Mouse (Mus musculus) lung, adult 2 months (tissue): Measurements from ENCODE around the gene Atxn7. TPM values are rescaled to one million over a fixed set of nuclear protein-coding genes. Genes with fewer than 3 reads are reported as not detected.

Experiments used
- DNase-seq: peaks from one replicate; pipeline ENCODE4 v3.0.0; 2022
- H3K4me1 ChIP-seq: fragments of 200-500 bp; 2 replicates; pipeline ENCODE4 v1.6.1; 2011; ENCODE audit warnings: low read length; ENCODE audit not compliant: control insufficient read depth, insufficient read depth
- H3K4me3 ChIP-seq: fragments of 200-500 bp; replicated peaks from 2 replicates; pipeline ENCODE3; 2011; ENCODE audit warnings: low read depth, mild to moderate bottlenecking, control low read depth, low read length; ENCODE audit errors: extremely low read depth
- CTCF ChIP-seq: fragments of 200-500 bp; IDR thresholded peaks from 2 replicates; pipeline ENCODE4 v1.5.1; 2011; ENCODE audit warnings: mild to moderate bottlenecking, low read length, control low read depth; ENCODE audit not compliant: insufficient read depth
- POLR2A ChIP-seq: fragments of 200-500 bp; IDR thresholded peaks from 2 replicates; pipeline ENCODE4 v1.6.1; 2011; ENCODE audit warnings: low read depth, mild to moderate bottlenecking, control low read depth, low read length, borderline replicate concordance; ENCODE audit errors: extremely low read depth
- WGBS: fragments of 180-500 bp; shearing (Covaris S2); methylation state at CpG from one replicate; pipeline ENCODE4 v1.1.7; 2018; 5-methylcytosine and 5-hydroxymethylcytosine counted together
- polyA plus RNA-seq: library from polyadenylated mRNA; depleted of rRNA; stranded (reverse); fragments of >200 nt; gene quantifications from 2 replicates; pipeline ENCODE4 v1.2.3, GENCODE M21; 2012

Atxn7 gene
- polyA plus RNA-seq, 1 experiment = 39.4 TPM

- no peak overlapping the region for H3K4me3 ChIP-seq
- no peak for TF ChIP-seq CTCF
- no peak for TF ChIP-seq POLR2A
- H3K4me1 ChIP-seq = peaks cover 24% of the 10 kb centered on the region
- no peak for DNase-seq
- WGBS = 57% methylated on average over 5 of the region's 5 CpGs
These were observed 102.1 kb downstream of the Atxn7 start for GRCm38 (mm10) chr14:14063382-14063781.

- 15% methylated on average over 5 of the region's 5 CpGs for WGBS
- peak; percentile 51 for DNase-seq
- H3K4me3 ChIP-seq = no peak overlapping the region
- TF ChIP-seq POLR2A = no peak
- no peak for TF ChIP-seq CTCF
- peaks cover 27% of the 10 kb centered on the region for H3K4me1 ChIP-seq
These were observed 103.4 kb downstream of the Atxn7 start for GRCm38 (mm10) chr14:14064486-14065141.

GRCm38 (mm10) chr14:14065142-14065498, 103.9 kb downstream of the Atxn7 start:
- no peak for TF ChIP-seq CTCF
- no peak for TF ChIP-seq POLR2A
- H3K4me1 ChIP-seq = peaks cover 25% of the 10 kb centered on the region
- peak; percentile 31 for DNase-seq
- 22% methylated on average over 4 of the region's 4 CpGs for WGBS
- no peak overlapping the region for H3K4me3 ChIP-seq

GRCm38 (mm10) chr14:14066241-14066640, 105.0 kb downstream of the Atxn7 start:
- H3K4me3 ChIP-seq = no peak overlapping the region
- 78% methylated on average over 6 of the region's 6 CpGs for whole genome bisulfite sequencing
- TF ChIP-seq CTCF (no peak), POLR2A (no peak)
- peaks cover 25% of the 10 kb centered on the region for H3K4me1 ChIP-seq
- no peak for DNase-seq

- WGBS = 17% methylated on average over 10 of the region's 10 CpGs
- H3K4me3 ChIP-seq = peak overlapping the region; percentile 40
- peaks cover 25% of the 10 kb centered on the region for H3K4me1 ChIP-seq
- TF ChIP-seq POLR2A = no peak
- TF ChIP-seq CTCF = no peak
- DNase-seq = peak; percentile 58
These were observed 106.6 kb downstream of the Atxn7 start for GRCm38 (mm10) chr14:14067648-14068472.

GRCm38 (mm10) chr14:14068553-14068952, 107.3 kb downstream of the Atxn7 start:
- Histone ChIP-seq H3K4me1 (peaks cover 23% of the 10 kb centered on the region), H3K4me3 (no peak overlapping the region)
- TF ChIP-seq POLR2A (no peak), CTCF (no peak)
- DNase-seq = no peak
- 36% methylated on average over 3 of the region's 3 CpGs for WGBS

GRCm38 (mm10) chr14:14070541-14071315, 109.5 kb downstream of the Atxn7 start:
- no peak for DNase-seq
- Histone ChIP-seq H3K4me1 (peaks cover 10% of the 10 kb centered on the region), H3K4me3 (no peak overlapping the region)
- WGBS = 47% methylated on average over 6 of the region's 6 CpGs
- TF ChIP-seq POLR2A (no peak), CTCF (no peak)

- no peak for TF ChIP-seq CTCF
- WGBS = 46% methylated on average over 4 of the region's 4 CpGs
- H3K4me1 ChIP-seq = peaks cover 5% of the 10 kb centered on the region
- H3K4me3 ChIP-seq = no peak overlapping the region
- DNase-seq = no peak
These were observed 110.2 kb downstream of the Atxn7 start for GRCm38 (mm10) chr14:14071456-14071855.

GRCm38 (mm10) chr14:14080604-14081194, 119.5 kb downstream of the Atxn7 start:
- TF ChIP-seq CTCF (no peak), POLR2A (no peak)
- no peak for DNase-seq
- Histone ChIP-seq H3K4me3 (no peak overlapping the region), H3K4me1 (no peaks in the 10 kb centered on the region; the same call in 1 of the 2 replicates)
- 89% methylated on average over 6 of the region's 6 CpGs for WGBS

- WGBS = 77% methylated on average over 8 of the region's 8 CpGs
- TF ChIP-seq CTCF = no peak
- no peak for TF ChIP-seq POLR2A
- no peak for DNase-seq
- Histone ChIP-seq H3K4me3 (no peak overlapping the region), H3K4me1 (no peaks in the 10 kb centered on the region; the same call in 1 of the 2 replicates)
These were observed 122.6 kb downstream of the Atxn7 start for GRCm38 (mm10) chr14:14083811-14084210.
